Mouse (Mus musculus): ENCODE results near the gene Tmem132a. TPM values are rescaled to one million over a fixed set of nuclear protein-coding genes. Genes with fewer than 3 reads are reported as not detected.

Gene Tmem132a
- polyA plus RNA-seq (2011; ENCODE audit: insufficient read depth, insufficient read length, low read depth, missing spikeins): 16.5 and 17.2 TPM in 2 replicates

- Histone ChIP-seq H3K4me3 (ENCODE audit: low read depth, low read length) (peak within 1 kb of the TSS; percentile 69), H3K4me1 (ENCODE audit: control insufficient read depth, insufficient read depth, low read length) (no peaks in the 10 kb centered on the region), H3K9ac (ENCODE audit: low read depth, poor library complexity, severe bottlenecking) (peak within 1 kb of the TSS; percentile 62), H3K27ac (ENCODE audit: insufficient read depth, low read length) (no peak within 1 kb of the TSS), H3K9me3 (replicated peaks; ENCODE audit: control insufficient read depth, insufficient read depth, low read length, poor library complexity, severe bottlenecking) (no peaks in the 10 kb centered on the region), H3K27me3 (ENCODE audit: control insufficient read depth, insufficient read depth, low read length, poor library complexity, severe bottlenecking) (no peaks in the 10 kb centered on the region), H3K36me3 (ENCODE audit: control insufficient read depth, insufficient read depth, low read length, poor library complexity, severe bottlenecking) (no peaks in the 10 kb centered on the region)
- TF ChIP-seq POLR2A (IDR thresholded peaks at IDR 0.05; ENCODE audit: insufficient read depth, low read length) (no peak), CTCF (IDR thresholded peaks at IDR 0.05; ENCODE audit: low read depth, low read length) (no peak), EP300 (IDR thresholded peaks at IDR 0.05; ENCODE audit: insufficient read depth, low read depth, low read length) (no peak)
These were observed at the start of gene Tmem132a for GRCm38 (mm10) chr19:10869886-10870527. TSS of gene Tmem132a (minus strand) at chr19:10869940.

GRCm38 (mm10) chr19:10918321-10918991 is 48.7 kb upstream of the Tmem132a start:
- no peaks in the 10 kb centered on the region for H3K27me3 ChIP-seq (ENCODE audit: control insufficient read depth, insufficient read depth, low read length, poor library complexity, severe bottlenecking)
- no peaks in the 10 kb centered on the region for H3K36me3 ChIP-seq (ENCODE audit: control insufficient read depth, insufficient read depth, low read length, poor library complexity, severe bottlenecking)
- H3K9ac ChIP-seq (ENCODE audit: low read depth, poor library complexity, severe bottlenecking): no peak overlapping the region
- H3K4me3 ChIP-seq (ENCODE audit: low read depth, low read length): no peak overlapping the region
- H3K9me3 ChIP-seq (replicated peaks; ENCODE audit: control insufficient read depth, insufficient read depth, low read length, poor library complexity, severe bottlenecking): no peaks in the 10 kb centered on the region
- no peak overlapping the region for H3K27ac ChIP-seq (ENCODE audit: insufficient read depth, low read length)
- TF ChIP-seq POLR2A (IDR thresholded peaks at IDR 0.05; ENCODE audit: insufficient read depth, low read length) (no peak), CTCF (IDR thresholded peaks at IDR 0.05; ENCODE audit: low read depth, low read length) (no peak), EP300 (IDR thresholded peaks at IDR 0.05; ENCODE audit: insufficient read depth, low read depth, low read length) (no peak)
- H3K4me1 ChIP-seq (ENCODE audit: control insufficient read depth, insufficient read depth, low read length): no peaks in the 10 kb centered on the region

GRCm38 (mm10) chr19:10916506-10916905 is 46.8 kb upstream of the Tmem132a start:
- no peak for TF ChIP-seq CTCF (IDR thresholded peaks at IDR 0.05; ENCODE audit: low read depth, low read length)
- TF ChIP-seq EP300 (IDR thresholded peaks at IDR 0.05; ENCODE audit: insufficient read depth, low read depth, low read length): no peak
- no peak for TF ChIP-seq POLR2A (IDR thresholded peaks at IDR 0.05; ENCODE audit: insufficient read depth, low read length)
- no peak overlapping the region for H3K4me3 ChIP-seq (ENCODE audit: low read depth, low read length)
- no peaks in the 10 kb centered on the region for H3K4me1 ChIP-seq (ENCODE audit: control insufficient read depth, insufficient read depth, low read length)
- no peak overlapping the region for H3K27ac ChIP-seq (ENCODE audit: insufficient read depth, low read length)
- H3K36me3 ChIP-seq (ENCODE audit: control insufficient read depth, insufficient read depth, low read length, poor library complexity, severe bottlenecking): no peaks in the 10 kb centered on the region
- H3K27me3 ChIP-seq (ENCODE audit: control insufficient read depth, insufficient read depth, low read length, poor library complexity, severe bottlenecking): no peaks in the 10 kb centered on the region
- H3K9ac ChIP-seq (ENCODE audit: low read depth, poor library complexity, severe bottlenecking): no peak overlapping the region
- no peaks in the 10 kb centered on the region for H3K9me3 ChIP-seq (replicated peaks; ENCODE audit: control insufficient read depth, insufficient read depth, low read length, poor library complexity, severe bottlenecking)

GRCm38 (mm10) chr19:10914870-10915269 is 45.1 kb upstream of the Tmem132a start:
- H3K9me3 ChIP-seq (replicated peaks; ENCODE audit: control insufficient read depth, insufficient read depth, low read length, poor library complexity, severe bottlenecking): no peaks in the 10 kb centered on the region
- H3K27ac ChIP-seq (ENCODE audit: insufficient read depth, low read length): no peak overlapping the region
- TF ChIP-seq POLR2A (IDR thresholded peaks at IDR 0.05; ENCODE audit: insufficient read depth, low read length): no peak
- TF ChIP-seq CTCF (IDR thresholded peaks at IDR 0.05; ENCODE audit: low read depth, low read length): no peak
- TF ChIP-seq EP300 (IDR thresholded peaks at IDR 0.05; ENCODE audit: insufficient read depth, low read depth, low read length): no peak
- no peaks in the 10 kb centered on the region for H3K27me3 ChIP-seq (ENCODE audit: control insufficient read depth, insufficient read depth, low read length, poor library complexity, severe bottlenecking)
- no peak overlapping the region for H3K4me3 ChIP-seq (ENCODE audit: low read depth, low read length)
- H3K4me1 ChIP-seq (ENCODE audit: control insufficient read depth, insufficient read depth, low read length): no peaks in the 10 kb centered on the region
- H3K9ac ChIP-seq (ENCODE audit: low read depth, poor library complexity, severe bottlenecking): no peak overlapping the region
- no peaks in the 10 kb centered on the region for H3K36me3 ChIP-seq (ENCODE audit: control insufficient read depth, insufficient read depth, low read length, poor library complexity, severe bottlenecking)

- Histone ChIP-seq H3K9me3 (replicated peaks; ENCODE audit: control insufficient read depth, insufficient read depth, low read length, poor library complexity, severe bottlenecking) (no peaks in the 10 kb centered on the region), H3K36me3 (ENCODE audit: control insufficient read depth, insufficient read depth, low read length, poor library complexity, severe bottlenecking) (0 out of 2 replicates have a peak, but pooled peaks cover under 1% of the 10 kb centered on the region), H3K27me3 (ENCODE audit: control insufficient read depth, insufficient read depth, low read length, poor library complexity, severe bottlenecking) (no peaks in the 10 kb centered on the region), H3K4me3 (ENCODE audit: low read depth, low read length) (no peak overlapping the region), H3K4me1 (ENCODE audit: control insufficient read depth, insufficient read depth, low read length) (no peaks in the 10 kb centered on the region), H3K9ac (ENCODE audit: low read depth, poor library complexity, severe bottlenecking) (no peak overlapping the region), H3K27ac (ENCODE audit: insufficient read depth, low read length) (no peak overlapping the region)
- TF ChIP-seq POLR2A (IDR thresholded peaks at IDR 0.05; ENCODE audit: insufficient read depth, low read length) (no peak), EP300 (IDR thresholded peaks at IDR 0.05; ENCODE audit: insufficient read depth, low read depth, low read length) (no peak), CTCF (IDR thresholded peaks at IDR 0.05; ENCODE audit: low read depth, low read length) (no peak)
These were observed 44.6 kb upstream of the Tmem132a start for GRCm38 (mm10) chr19:10914291-10914690.

Measured in ES-Bruce4 (cell line).